Mouse (Mus musculus) left cerebral cortex, adult 9 months (tissue): ENCODE measurements around the gene Cacna2d3.

Experiments used
- DNase-seq, 2 experiments: peaks; one replicate each; pipeline ENCODE4 v3.0.0; 2022; ENCODE audit warnings: low spot score in 2 of 2

Gene Cacna2d3

GRCm38 (mm10) chr14:29077418-29077817, 644.2 kb downstream of the Cacna2d3 start:
- DNase-seq = no peak

- no peak for DNase-seq
Measured at GRCm38 (mm10) chr14:29073747-29074146, 647.9 kb downstream of the Cacna2d3 start.

GRCm38 (mm10) chr14:29062676-29063075, 659.0 kb downstream of the Cacna2d3 start:
- no peak for DNase-seq

- no peak for DNase-seq
Measured at GRCm38 (mm10) chr14:29061491-29061890, 660.2 kb downstream of the Cacna2d3 start.

- DNase-seq = no peak
Measured at GRCm38 (mm10) chr14:29060679-29061078, 661.0 kb downstream of the Cacna2d3 start.

DNA sequence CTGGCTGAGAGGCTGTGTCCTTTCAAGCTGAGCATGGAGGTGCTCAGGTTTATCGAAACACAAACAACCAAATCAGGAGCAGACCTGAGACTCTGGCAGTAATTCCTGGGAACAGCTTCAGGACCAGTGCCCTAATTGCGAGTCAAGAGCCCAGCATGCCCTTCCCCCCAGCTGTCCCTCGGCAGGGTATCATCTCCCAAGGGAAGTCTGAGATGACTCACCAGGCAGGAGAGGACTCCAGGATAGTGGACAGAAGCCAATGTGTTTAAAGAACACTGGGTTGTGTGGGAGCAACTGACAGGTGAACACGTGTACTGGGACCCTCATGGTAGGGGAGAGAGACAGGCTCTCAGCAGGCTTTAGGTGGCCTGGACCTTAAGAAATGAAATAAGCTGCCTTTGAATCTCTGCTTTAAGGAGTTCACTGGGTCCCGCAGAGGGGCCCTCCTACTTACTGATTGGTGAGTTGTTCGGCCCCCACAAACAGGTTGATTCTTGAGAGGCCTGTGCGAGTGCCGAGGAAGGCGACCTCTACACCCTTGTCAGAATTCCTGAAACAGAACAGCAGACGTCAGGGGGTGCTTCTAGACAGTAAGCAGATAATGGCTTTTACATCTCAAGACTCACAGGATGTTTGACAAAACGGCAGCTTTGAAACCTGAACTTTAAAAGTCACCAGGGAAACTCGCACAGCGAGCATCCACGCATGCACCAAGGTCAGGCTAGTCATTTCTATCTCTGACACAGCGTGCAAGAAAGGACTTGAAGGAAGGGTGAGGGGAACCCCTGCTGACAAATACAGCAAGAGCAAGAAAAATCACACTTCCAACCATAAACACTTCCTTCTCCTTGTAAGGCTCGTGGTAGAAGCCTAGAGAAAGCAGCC, 669.5 kb downstream of the Cacna2d3 start:
- no peak for DNase-seq

DNA sequence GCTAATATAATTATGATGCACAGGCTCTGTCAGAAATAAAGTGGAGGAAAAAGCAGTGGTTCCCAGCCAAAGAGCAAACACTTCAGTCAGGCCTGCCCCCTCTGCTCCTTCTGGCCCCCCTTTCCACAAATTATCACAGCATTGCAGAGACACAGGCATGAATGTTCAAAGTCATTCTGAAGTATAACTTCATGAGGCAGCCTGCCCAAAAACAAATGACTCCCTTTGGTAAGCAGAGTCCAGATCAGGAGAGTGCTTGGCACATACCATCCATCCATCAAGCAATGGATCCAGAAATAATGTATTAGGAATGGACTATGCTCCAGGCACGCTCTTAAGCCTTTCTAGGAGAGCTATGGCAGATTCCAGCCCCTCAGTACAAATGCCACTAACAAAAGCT, 679.3 kb downstream of the Cacna2d3 start:
- no peak for DNase-seq

- no peak for DNase-seq
Measured at GRCm38 (mm10) chr14:29041498-29041897, 680.2 kb downstream of the Cacna2d3 start.

DNA sequence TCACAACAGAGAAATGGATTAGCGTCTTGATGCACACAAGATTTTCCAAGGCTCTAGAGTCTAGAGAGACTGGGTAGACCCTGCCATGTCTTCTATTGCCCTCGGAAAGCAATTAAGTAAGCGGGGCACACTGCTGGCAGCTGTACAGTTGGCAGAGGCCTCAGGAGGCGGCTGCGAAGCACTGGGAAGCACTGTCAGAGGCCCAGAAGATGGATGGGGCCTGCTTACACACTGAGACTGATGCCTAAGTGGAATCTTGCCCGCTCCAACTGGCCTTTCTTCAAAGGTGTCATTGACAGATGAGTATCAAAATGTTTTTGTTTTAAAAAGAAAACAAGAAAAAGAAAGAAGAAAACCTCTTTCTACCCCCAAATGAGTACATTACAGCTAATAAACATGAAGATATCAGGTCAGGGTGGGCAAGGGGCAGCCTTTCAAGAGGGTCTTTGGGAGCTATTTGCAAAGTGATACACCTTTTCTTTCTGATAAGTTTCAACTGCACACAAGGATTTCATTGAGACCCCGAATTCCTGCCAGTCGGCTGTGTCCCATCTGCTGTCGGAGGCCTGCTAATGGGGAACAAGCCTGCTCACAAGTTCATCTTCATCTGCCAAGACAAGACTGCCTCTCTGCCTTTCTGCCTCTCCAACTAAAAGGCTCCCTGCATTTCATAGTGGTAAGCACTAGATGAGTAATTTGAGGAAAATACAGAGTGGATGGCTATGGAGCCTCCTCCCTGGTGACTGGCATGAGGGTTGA, 680.9 kb downstream of the Cacna2d3 start:
- no peak for DNase-seq

DNA sequence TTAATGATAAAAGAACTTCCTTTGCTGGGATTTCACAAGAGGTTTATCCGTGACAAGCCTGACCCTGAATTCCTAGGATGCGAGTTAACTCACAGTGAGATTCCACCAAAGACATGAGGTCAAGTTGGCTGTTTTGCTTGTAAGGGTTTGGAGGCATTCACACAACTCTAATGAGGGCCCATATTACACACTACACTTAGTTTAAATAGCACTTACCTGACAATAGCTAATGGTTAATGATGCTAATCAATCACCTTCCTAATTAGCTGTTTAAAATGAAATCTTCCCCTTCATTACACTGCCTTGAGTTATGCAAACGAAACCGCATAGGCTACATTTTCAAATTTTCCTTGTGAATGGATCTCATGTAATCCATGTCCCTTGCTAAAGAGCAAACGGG, 683.4 kb downstream of the Cacna2d3 start:
- DNase-seq = no peak

DNA sequence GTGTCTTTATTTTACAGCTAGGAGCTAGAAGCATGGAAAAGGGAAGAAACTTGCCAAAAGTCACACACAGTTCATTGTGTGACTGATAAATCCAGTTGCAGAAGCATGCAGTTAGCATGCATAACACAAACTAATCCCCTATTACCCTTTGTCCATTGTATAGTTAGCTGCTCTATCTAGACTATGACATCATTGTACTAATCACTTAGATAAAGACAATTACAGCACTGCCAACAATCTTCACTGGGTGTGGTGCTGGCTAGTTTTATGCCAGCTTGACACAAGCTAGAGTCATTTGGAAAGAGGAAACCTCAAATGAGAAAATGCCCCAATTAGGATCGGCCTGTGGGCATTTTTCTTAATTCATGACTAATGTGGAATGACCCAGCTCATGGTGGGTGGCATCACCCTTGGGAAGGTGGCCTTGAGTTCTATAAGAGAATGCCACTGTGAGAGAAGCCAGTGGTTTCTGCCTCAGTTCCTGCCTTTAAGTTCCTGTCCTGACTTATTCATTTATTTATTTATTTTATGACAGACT, 689.7 kb downstream of the Cacna2d3 start:
- no peak for DNase-seq

DNA sequence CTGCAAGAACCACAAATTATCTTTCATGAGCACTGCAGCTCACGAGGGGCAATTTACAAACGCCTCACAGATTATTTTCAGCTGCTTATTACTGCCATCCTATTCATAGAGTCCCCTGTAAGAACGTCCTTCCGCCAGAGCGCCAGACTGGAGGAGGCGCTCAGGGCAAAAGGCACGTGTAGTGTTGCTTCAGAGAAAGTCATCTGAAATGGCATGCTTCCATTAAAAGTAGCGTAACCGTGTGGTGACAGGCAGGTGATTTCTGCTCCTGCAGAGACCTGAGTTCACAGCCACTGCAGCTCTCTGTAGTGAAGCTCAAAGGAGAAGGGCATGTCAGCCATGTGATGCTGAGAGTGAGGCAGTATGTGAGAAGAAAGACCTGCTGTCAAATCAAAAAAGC, 691.1 kb downstream of the Cacna2d3 start:
- no peak for DNase-seq

DNA sequence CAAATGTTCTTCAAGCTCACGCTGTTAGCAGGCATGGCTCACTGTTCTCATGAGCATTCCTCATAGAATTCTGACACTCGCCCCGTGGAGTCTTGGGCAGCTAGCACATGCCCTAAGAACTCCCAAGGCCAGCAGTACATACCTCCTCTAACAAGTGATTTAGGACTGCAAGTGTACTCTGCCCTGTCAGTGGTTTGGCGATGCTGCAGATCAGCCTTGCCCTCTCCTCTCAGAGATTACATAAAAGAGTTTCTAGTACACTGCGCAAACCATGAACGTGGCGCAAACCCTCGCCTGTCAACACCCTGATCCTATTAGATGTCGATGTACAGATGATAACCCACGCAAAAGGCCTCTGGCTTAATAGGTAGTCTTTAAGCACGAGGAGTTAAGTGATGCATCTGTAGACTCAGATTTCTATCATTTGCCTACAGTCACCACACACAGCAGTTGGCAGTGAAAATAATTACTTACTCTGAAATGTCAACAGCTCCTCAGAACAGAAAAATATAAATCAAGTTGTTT, 691.7 kb downstream of the Cacna2d3 start:
- no peak for DNase-seq

- no peak for DNase-seq
Measured at GRCm38 (mm10) chr14:29029107-29029469, 692.6 kb downstream of the Cacna2d3 start.

DNA sequence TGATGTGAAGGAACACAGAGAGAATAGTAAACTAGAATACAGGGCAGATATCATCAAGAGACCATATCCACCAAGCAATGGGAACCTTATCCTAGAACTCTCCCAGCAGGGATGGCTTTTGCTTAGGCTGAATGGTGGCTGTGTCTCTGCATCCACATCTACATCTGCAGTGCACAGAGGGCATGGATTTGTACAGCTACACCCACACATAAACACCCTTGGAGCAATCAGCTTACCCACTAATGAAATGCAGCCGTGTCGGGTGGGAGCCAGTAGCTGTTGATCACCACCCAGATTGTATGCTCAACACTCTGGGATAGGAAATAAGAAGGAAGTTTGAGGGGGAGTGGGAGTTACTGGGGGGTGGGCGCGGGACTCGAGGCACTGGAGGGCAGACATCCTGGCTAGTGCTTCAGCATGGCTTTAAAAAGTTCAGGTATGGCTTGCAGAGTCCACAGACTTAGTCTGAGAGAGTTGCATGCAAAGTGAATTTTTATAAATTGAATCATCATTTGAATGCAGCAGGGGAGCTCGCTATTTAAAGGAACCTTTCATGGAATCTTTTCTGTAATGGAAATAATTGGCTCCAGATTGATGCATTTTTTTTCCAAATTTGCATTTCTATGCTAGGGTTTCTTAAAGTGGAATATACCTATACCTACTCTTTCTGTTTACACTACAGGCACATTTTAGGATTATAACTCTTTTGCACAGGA, 693.1 kb downstream of the Cacna2d3 start:
- DNase-seq = no peak

GRCm38 (mm10) chr14:29027276-29027675, 694.4 kb downstream of the Cacna2d3 start:
- no peak for DNase-seq

- DNase-seq = no peak
Measured at GRCm38 (mm10) chr14:29025335-29025734, 696.3 kb downstream of the Cacna2d3 start.

DNA sequence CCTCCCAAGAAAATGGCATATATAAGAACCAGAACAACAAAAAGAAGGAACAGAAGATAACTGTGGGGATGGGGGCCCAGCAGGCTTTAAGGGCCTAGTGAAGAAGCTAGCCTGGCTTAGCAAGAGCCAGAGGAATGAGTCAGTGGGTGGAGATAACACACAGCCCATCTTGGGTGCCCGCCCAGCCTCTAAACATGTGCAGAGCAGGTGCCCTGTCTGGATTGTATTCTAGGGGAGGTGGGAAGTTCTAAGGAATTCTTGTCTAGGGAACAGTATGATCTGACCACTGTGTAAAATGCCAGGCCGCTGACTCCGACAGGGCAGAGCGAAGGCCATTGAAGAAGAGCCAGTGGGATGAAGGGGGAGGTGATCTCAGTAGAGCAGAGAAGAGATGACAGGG, 698.4 kb downstream of the Cacna2d3 start:
- no peak for DNase-seq

- DNase-seq = no peak
Measured at GRCm38 (mm10) chr14:29021295-29021694, 700.4 kb downstream of the Cacna2d3 start.

- DNase-seq = no peak
Measured at GRCm38 (mm10) chr14:29018316-29019000, 703.2 kb downstream of the Cacna2d3 start.

DNA sequence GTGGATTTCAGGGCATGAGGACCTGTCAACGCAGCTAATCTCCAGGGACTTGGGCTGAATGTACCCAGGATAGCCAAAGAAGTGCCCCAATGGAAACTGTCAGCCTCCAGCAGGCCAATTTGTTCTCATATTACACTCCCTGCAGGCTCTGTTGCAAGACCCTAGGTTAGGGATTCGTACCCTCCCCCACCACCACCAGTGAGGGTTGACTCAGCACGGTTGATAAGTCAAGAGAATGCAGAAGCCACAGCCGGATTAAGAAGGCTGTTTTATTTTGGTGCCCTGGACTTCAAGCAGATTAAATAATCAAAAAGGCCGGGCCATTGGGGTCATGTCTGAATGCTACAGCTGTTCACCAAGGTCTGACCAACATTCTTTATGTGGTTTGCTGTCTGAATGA, 703.8 kb downstream of the Cacna2d3 start, which contains the start of gene Lrtm1:
TSS of gene Lrtm1 (plus strand) at position 326 of the 400 bp plus-strand sequence.
- no peak for DNase-seq
